Mouse (Mus musculus) hindbrain, embryonic 10.5 days (tissue): ENCODE results near the gene Fxyd5. TPM values are rescaled to one million over a fixed set of nuclear protein-coding genes. Genes with fewer than 3 reads are reported as not detected.

Experiments
- DNase-seq: peaks from one replicate; pipeline ENCODE4 v3.0.0-alpha.2; 2017; ENCODE audit warnings: low spot score
- H3K27ac ChIP-seq: fragments of 300-500 bp; sonication (generic); 2 replicates; pipeline ENCODE4 v1.5.1; 2016; ENCODE audit warnings: mild to moderate bottlenecking, moderate library complexity
- H3K27me3 ChIP-seq: fragments of 300-500 bp; sonication (generic); 2 replicates; pipeline ENCODE4 v1.6.1; 2016; ENCODE audit warnings: mild to moderate bottlenecking; ENCODE audit not compliant: poor library complexity, insufficient read depth, severe bottlenecking
- H3K36me3 ChIP-seq: fragments of 300-500 bp; sonication (generic); 2 replicates; pipeline ENCODE4 v1.6.1; 2016; ENCODE audit warnings: mild to moderate bottlenecking, moderate library complexity
- H3K4me1 ChIP-seq: fragments of 300-500 bp; sonication (generic); replicated peaks from 2 replicates; pipeline ENCODE4 v1.6.1; 2016; ENCODE audit warnings: mild to moderate bottlenecking
- H3K4me3 ChIP-seq: fragments of 300-500 bp; sonication (generic); 2 replicates; pipeline ENCODE4 v1.5.1; 2016; ENCODE audit warnings: mild to moderate bottlenecking, moderate library complexity
- H3K9me3 ChIP-seq: fragments of 300-500 bp; sonication (generic); 2 replicates; pipeline ENCODE4 v1.6.1; 2016; ENCODE audit warnings: mild to moderate bottlenecking, moderate library complexity
- WGBS: fragments of 180-500 bp; shearing (Covaris S2); methylation state at CpG from one replicate; pipeline ENCODE4 v1.1.7; 2016; 5-methylcytosine and 5-hydroxymethylcytosine counted together
- polyA plus RNA-seq: library from polyadenylated mRNA; unstranded; fragments of >200 nt; fragmentation: Nextera tagmentation; extraction: Ambion mirVana; gene quantifications from 2 replicates; pipeline ENCODE4 v1.2.1, GENCODE M21; 2016

The Fxyd5 gene
- polyA plus RNA-seq, 1 experiment from 2014 or later: 14.7 TPM

DNA sequence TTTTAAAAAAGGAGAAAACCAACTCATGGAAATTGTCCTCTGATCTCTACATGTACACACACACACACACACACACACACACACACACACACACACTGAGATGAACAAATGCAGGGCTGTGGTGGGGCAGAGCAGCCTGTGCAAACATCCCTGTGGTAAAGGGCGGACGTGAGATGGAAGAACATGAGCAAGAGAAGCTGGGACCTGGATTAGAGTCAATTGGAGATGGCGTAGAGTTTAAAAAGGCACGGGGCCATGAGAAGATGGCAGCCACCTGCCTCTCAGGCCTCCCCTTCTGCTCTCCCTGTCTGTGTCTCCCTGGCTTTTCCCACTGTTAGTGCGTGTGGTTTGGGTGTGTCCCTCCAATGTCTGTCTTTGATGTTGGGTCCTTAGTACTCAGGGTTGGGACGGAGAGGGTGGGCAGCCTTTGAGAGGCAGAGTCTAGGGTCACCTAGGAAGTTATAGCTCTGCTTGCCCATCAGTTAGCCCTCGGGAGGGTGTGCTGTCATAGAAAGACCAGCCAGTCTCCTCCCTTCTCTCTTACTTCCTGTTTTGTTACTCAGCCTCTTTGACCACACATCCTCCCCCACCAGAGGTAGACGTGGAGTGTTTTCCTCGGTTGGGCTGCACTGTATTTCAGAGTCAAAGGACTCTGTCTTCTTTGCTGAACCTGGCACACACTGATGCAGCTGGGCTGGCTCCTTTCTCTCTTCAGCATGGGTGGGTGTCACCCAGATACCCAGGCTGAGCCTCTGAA lies 8.7 kb downstream of the Fxyd5 start:
- Histone ChIP-seq H3K4me1 (no peaks in the 10 kb centered on the region), H3K36me3 (no peaks in the 10 kb centered on the region), H3K4me3 (no peak overlapping the region), H3K27ac (no peak overlapping the region), H3K27me3 (no peaks in the 10 kb centered on the region), H3K9me3 (no peaks in the 10 kb centered on the region)
- DNase-seq: no peak
- 80% methylated on average over 9 of the region's 9 CpGs for WGBS

DNA sequence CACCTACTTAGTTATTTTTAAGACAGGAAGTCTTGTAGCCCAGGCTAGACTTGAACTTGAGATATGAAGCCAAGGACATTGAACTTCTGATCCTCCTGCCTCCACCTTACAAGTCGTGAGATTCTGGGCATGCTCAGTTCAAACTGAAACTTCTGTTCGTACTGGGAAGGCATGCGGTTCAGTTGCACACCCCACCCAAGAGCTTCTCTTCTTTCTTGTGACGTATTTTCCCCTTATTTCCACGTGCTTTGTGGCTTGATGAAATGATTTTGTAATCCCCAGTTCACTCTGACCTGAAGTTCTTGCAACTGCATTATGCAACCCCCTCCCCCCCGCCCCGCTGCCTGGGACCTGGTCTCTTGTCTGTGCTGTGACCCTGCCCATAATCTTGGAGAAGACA lies 10.6 kb downstream of the Fxyd5 start:
- DNase-seq: no peak
- WGBS: 89% methylated on average over 7 of the region's 7 CpGs
- H3K9me3 ChIP-seq: no peaks in the 10 kb centered on the region
- no peaks in the 10 kb centered on the region for H3K36me3 ChIP-seq
- no peaks in the 10 kb centered on the region for H3K27me3 ChIP-seq
- no peak overlapping the region for H3K4me3 ChIP-seq
- no peak overlapping the region for H3K27ac ChIP-seq
- no peaks in the 10 kb centered on the region for H3K4me1 ChIP-seq

DNA sequence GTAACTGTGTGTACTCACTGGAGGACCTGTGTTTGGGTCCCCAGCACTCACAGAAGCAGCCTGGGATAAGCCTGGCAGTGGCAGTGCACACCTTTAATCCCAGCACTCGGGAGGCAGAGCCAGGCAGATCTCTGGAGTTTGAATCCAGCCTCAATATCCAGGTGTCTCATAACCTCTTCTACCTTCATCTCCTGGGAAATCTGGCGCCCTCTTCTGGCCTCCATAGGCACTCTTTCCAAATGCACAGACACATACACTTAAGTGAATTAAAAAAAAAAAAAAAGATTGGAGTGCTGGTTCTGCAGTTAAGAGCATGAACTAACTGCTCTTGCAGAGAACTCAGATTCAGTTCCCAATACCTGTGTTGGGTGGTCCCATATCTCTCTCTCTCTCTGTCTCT lies 11.6 kb downstream of the Fxyd5 start:
- Histone ChIP-seq H3K27me3 (no peaks in the 10 kb centered on the region), H3K4me3 (no peak overlapping the region), H3K27ac (no peak overlapping the region), H3K4me1 (no peaks in the 10 kb centered on the region), H3K36me3 (no peaks in the 10 kb centered on the region), H3K9me3 (no peaks in the 10 kb centered on the region)
- no peak for DNase-seq
- WGBS: 74% methylated on average over 2 of the region's 2 CpGs

DNA sequence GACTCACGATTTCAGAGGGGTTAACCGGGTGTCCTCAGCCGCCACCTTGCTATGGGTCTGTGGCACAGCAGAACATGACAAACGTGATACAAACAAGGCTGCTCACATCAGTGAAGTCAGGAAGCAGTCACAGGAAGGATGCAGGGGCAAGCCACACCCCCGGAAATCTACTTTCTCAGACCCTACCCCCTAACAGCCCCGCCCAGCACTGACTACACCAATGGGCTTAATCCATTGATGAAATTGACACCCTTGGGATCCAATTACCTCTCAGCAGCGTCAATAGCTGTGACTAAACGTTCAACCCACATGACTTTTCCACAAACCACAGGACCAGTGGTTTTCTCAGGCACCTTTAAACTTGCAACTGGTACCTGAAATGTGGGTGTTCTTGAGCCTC lies 13.7 kb downstream of the Fxyd5 start:
- Histone ChIP-seq H3K4me1 (no peaks in the 10 kb centered on the region), H3K27ac (no peak overlapping the region), H3K27me3 (no peaks in the 10 kb centered on the region), H3K9me3 (no peaks in the 10 kb centered on the region), H3K4me3 (no peak overlapping the region), H3K36me3 (no peaks in the 10 kb centered on the region)
- no peak for DNase-seq
- WGBS: 74% methylated on average over 8 of the region's 8 CpGs

DNA sequence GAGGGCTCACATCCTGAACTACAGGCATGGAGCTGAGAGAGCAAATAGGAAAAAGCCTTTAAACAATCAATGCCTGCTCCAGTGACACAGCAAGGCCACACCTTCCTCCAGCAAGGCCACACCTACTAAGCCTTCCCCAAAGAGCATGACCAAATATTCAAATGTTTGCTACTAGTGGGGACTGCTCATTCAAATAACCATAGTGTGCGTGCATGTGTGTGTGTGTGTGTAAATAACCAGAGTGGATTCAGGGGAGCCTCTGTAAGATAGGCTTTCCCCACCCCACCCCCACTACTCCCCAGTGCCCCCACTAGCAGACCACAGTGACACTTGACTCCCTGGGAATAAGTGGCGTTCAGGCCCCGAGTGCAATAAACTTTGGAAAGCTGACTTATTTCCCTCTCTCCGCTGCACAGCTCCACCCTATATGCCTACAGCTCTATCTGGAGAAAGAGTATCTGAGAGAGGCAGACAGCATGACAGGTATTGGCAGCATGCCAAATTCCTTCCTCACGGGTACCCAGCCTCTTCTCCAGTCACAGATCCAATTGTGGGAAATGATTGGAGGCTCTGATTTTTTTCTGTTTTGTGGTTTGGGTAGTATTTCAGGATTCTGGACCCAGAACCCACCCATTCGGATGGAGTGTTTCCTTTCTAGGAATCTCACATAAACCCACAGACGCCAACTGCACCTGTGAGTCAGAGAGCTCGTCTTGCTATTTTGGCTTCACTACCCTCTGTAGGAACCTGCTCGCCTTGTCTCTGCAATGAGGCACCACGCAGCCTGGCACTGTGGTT lies 25.0 kb downstream of the Fxyd5 start:
- WGBS: 78% methylated on average over 10 of the region's 10 CpGs
- Histone ChIP-seq H3K9me3 (no peaks in the 10 kb centered on the region), H3K4me3 (no peak overlapping the region), H3K27ac (no peak overlapping the region), H3K36me3 (no peaks in the 10 kb centered on the region), H3K27me3 (no peaks in the 10 kb centered on the region), H3K4me1 (no peaks in the 10 kb centered on the region)
- no peak for DNase-seq

DNA sequence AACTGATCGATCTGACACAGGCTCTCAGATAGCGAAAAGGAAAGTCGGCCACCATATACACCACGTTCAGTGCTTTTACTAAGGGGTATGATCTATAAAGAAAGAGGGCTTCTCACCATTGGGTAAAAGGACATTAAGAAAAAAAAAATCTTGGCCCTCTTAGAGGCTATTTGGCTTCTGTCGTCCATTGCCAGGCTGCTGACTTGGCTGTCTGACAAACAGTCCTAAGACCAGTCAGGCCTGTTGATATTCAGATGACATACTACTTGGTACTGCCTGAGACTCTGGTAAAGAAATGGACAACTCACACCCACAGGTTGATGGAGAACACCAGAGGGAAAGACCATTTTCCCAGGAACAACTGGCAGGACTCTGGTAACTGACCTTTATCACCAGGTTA lies 29.3 kb downstream of the Fxyd5 start:
- Histone ChIP-seq H3K27ac (no peak overlapping the region), H3K36me3 (no peaks in the 10 kb centered on the region), H3K4me3 (no peak overlapping the region), H3K9me3 (no peaks in the 10 kb centered on the region), H3K4me1 (no peaks in the 10 kb centered on the region), H3K27me3 (no peaks in the 10 kb centered on the region)
- 92% methylated on average over 5 of the region's 5 CpGs for WGBS
- DNase-seq: no peak

DNA sequence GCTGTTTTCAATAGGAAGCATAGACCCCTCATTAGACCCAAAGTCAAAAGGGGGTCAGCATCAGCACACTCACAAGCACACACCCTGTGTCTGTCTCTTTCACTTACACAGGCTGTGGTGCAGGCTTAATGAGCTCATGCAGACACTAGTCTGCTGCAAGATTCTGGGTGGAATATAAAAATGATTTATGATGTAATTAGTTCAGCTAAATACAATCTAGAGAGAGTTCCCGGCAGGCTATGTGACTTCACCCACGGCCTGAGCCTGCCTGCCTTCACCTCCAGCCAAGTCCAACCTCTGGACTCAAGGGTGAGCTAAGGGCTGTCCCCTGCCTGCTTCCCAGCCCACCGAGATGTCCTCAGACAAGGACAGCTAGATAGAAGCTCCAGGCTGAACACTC lies 33.4 kb downstream of the Fxyd5 start:
- no peaks in the 10 kb centered on the region for H3K36me3 ChIP-seq
- 86% methylated on average over 3 of the region's 3 CpGs for WGBS
- no peaks in the 10 kb centered on the region for H3K9me3 ChIP-seq
- H3K4me1 ChIP-seq: no peaks in the 10 kb centered on the region
- H3K4me3 ChIP-seq: no peak overlapping the region
- DNase-seq: no peak
- H3K27me3 ChIP-seq: no peaks in the 10 kb centered on the region
- no peak overlapping the region for H3K27ac ChIP-seq

DNA sequence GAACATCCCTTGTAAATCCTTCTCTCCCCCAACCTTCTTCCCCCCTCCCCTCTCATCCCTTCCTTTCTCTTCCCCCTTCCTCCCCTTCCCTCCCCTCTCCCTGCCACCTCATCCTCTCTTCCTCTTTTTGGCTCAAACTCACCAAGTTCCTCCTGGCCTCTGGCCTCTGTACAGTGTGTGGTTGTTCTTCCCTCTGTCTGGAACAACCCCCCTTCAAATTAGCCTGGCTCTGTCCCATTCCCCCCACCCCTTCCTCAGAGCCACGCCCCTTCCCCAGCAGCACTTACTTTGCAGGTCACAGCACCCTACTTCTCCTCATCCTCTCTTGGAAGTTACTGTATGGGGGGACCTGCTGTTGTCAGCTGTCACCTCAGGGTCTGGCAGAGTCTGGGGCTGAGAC lies 34.1 kb downstream of the Fxyd5 start:
- H3K4me1 ChIP-seq: no peaks in the 10 kb centered on the region
- WGBS: 79% methylated on average over 1 of the region's 1 CpGs
- no peak overlapping the region for H3K27ac ChIP-seq
- no peaks in the 10 kb centered on the region for H3K9me3 ChIP-seq
- no peaks in the 10 kb centered on the region for H3K36me3 ChIP-seq
- H3K27me3 ChIP-seq: no peaks in the 10 kb centered on the region
- no peak for DNase-seq
- no peak overlapping the region for H3K4me3 ChIP-seq

DNA sequence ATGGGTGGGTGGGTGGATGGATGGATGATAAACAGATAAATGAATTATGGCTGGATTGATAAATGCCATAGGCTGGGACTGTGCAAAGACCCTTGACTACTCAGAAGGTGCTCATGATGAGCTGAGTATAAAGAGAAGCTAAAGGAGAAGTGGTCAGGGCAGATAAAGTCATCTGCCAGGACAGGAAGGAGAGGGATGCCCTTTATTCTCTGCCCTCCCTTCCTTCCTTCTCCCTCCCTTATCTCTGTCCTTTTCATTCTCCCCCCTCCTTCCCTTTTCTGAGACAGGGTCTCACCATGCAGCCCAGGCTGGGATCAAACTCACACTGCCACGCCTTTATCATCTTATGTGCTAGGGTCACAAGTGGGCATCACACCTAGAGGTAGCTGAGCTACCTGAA lies 34.5 kb downstream of the Fxyd5 start:
- 74% methylated on average over 1 of the region's 1 CpGs for WGBS
- no peak for DNase-seq
- Histone ChIP-seq H3K36me3 (no peaks in the 10 kb centered on the region), H3K27ac (no peak overlapping the region), H3K4me1 (no peaks in the 10 kb centered on the region), H3K9me3 (no peaks in the 10 kb centered on the region), H3K4me3 (no peak overlapping the region), H3K27me3 (no peaks in the 10 kb centered on the region)

DNA sequence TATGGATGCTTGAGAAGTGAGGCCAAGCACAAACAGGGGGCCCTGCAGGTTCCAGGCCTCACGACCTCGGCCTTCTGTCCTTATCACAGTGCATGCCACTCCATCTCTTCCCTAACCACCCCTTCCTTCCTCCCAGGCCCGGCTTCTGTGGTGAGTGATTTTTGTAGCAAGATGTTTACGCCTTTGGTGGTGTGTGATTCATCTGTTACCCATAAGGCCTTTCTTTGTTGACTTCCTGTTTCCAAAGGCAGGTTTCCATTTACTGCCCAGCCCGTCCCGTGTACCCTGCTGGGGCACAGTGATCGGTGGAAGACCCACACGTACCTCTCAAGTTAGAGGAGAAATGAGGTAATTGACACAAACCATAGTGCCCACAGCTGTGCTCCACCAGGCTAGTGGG lies 39.6 kb downstream of the Fxyd5 start:
- no peak for DNase-seq
- Histone ChIP-seq H3K9me3 (no peaks in the 10 kb centered on the region), H3K27me3 (no peaks in the 10 kb centered on the region), H3K27ac (no peak overlapping the region), H3K36me3 (no peaks in the 10 kb centered on the region), H3K4me3 (no peak overlapping the region), H3K4me1 (no peaks in the 10 kb centered on the region; the same call in 1 of the 2 replicates)
- WGBS: 81% methylated on average over 8 of the region's 8 CpGs

DNA sequence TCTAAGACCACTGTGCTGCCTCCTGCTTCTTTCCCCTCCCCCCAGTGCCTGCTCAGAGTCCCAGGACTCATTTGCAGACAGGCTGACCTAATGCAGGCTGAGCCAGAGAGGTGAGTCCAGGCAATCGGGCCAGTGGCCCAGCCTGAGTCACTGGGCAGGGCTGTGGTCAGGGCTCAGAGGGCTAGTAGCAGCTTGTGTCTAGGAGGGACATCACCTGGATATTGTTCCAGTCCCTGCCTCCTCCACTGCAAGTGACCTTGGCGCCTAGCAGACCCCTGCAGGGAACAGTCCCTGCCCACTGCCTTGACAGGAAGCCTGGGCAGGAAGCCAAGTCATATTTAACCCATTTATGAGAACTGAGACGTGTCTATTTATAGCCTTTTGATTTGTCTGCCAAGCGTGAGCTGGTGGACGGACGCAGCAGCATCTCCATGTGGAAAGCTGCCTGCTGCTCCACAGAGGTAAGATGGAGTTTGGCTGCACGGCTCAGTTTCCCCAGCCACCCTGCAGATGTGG lies 41.7 kb downstream of the Fxyd5 start:
- WGBS: 67% methylated on average over 7 of the region's 7 CpGs
- DNase-seq: no peak
- no peak overlapping the region for H3K4me3 ChIP-seq
- H3K9me3 ChIP-seq: peaks cover 12% of the 10 kb centered on the region
- H3K36me3 ChIP-seq: no peaks in the 10 kb centered on the region
- no peaks in the 10 kb centered on the region for H3K27me3 ChIP-seq
- H3K27ac ChIP-seq: no peak overlapping the region
- H3K4me1 ChIP-seq: no peaks in the 10 kb centered on the region; the same call in 1 of the 2 replicates

DNA sequence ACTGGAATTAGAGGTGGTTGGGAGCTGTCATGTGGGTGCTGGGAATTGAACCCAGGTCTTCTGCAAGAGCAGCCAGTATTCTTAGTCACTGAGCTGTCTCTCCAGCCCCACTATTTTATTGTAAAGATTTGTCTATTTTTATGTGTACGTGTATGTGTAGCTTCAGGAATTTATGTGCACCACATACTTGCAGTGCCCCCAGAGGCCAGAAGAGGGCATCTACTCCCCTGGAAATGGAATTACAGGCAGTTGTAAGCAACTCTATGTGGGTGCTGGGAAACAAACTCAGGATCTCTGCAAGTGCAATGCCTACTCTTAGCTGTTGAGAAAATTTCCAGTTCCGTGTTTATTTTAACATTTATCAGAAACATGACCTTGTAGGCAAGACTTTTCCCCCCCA lies 45.8 kb downstream of the Fxyd5 start:
- H3K27me3 ChIP-seq: no peaks in the 10 kb centered on the region
- no peak overlapping the region for H3K4me3 ChIP-seq
- no peaks in the 10 kb centered on the region for H3K36me3 ChIP-seq
- no peaks in the 10 kb centered on the region; the same call in 1 of the 2 replicates for H3K4me1 ChIP-seq
- H3K27ac ChIP-seq: no peak overlapping the region
- peaks cover 12% of the 10 kb centered on the region for H3K9me3 ChIP-seq
- 90% methylated on average over 2 of the region's 2 CpGs for WGBS
- no peak for DNase-seq

DNA sequence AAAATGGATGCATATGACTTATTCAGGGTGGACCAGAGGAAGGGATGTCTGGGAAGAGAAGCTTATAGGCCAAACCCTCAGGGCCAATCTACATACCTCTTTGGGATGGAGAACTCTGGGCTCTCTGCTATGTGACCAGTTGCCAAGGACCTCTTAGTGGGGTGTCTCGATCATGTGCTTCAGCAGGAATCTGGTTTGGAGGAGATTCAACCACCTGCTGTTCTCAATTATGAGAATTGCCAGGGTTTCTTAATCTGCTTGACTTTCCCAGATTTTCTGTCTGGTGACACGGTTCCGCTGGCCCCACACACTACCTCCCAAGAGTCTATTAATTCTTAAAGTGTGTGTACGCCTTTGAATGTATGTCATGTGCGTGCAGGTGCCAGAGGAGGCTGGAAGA lies 48.3 kb downstream of the Fxyd5 start:
- no peaks in the 10 kb centered on the region for H3K36me3 ChIP-seq
- no peaks in the 10 kb centered on the region for H3K4me1 ChIP-seq
- H3K9me3 ChIP-seq: peaks cover 12% of the 10 kb centered on the region
- no peak for DNase-seq
- H3K27ac ChIP-seq: no peak overlapping the region
- H3K4me3 ChIP-seq: no peak overlapping the region
- 88% methylated on average over 5 of the region's 5 CpGs for WGBS
- H3K27me3 ChIP-seq: no peaks in the 10 kb centered on the region
